Mouse (Mus musculus) urinary bladder, postnatal 36 days (tissue): Measurements from ENCODE around the gene Tcf12.

Experiments
- DNase-seq, 2 experiments: peaks; one replicate each; pipeline ENCODE4 v3.0.0; 2022; ENCODE audit warnings: low spot score in 2 of 2, mixed read lengths in 1 of 2

Gene Tcf12

GRCm38 (mm10) chr9:71906522-71906921 lies 205.1 kb downstream of the Tcf12 start:
- DNase-seq = no peak

- no peak for DNase-seq
Measured at GRCm38 (mm10) chr9:71898852-71899251, 212.8 kb downstream of the Tcf12 start.

- DNase-seq = no peak
Measured at GRCm38 (mm10) chr9:71897399-71897798, 214.3 kb downstream of the Tcf12 start.

- DNase-seq = no peak
Measured at GRCm38 (mm10) chr9:71895931-71896724, 215.5 kb downstream of the Tcf12 start.

- DNase-seq = no peak
Measured at GRCm38 (mm10) chr9:71895291-71895690, 216.4 kb downstream of the Tcf12 start.

GRCm38 (mm10) chr9:71894943-71895286 lies 216.8 kb downstream of the Tcf12 start:
- DNase-seq = no peak

- DNase-seq = no peak
Measured at GRCm38 (mm10) chr9:71894246-71894942, 217.3 kb downstream of the Tcf12 start.

GRCm38 (mm10) chr9:71888450-71888849 lies 223.2 kb downstream of the Tcf12 start:
- no peak for DNase-seq

GRCm38 (mm10) chr9:71880629-71881028 lies 231.0 kb downstream of the Tcf12 start:
- DNase-seq = no peak

- DNase-seq = no peak
Measured at GRCm38 (mm10) chr9:71879972-71880371, 231.7 kb downstream of the Tcf12 start.

GRCm38 (mm10) chr9:71879415-71879814 lies 232.3 kb downstream of the Tcf12 start:
- no peak for DNase-seq

- no peak for DNase-seq
Measured at GRCm38 (mm10) chr9:71877867-71878266, 233.8 kb downstream of the Tcf12 start.

- no peak for DNase-seq
Measured at GRCm38 (mm10) chr9:71874761-71875160, 236.9 kb downstream of the Tcf12 start.

GRCm38 (mm10) chr9:71874035-71874572 lies 237.6 kb downstream of the Tcf12 start:
- no peak for DNase-seq

GRCm38 (mm10) chr9:71863338-71863737 lies 248.3 kb downstream of the Tcf12 start:
- DNase-seq = no peak

GRCm38 (mm10) chr9:71861629-71862028 lies 250.0 kb downstream of the Tcf12 start:
- DNase-seq = no peak

- DNase-seq = no peak
Measured at GRCm38 (mm10) chr9:71857926-71858325, 253.7 kb downstream of the Tcf12 start.

- DNase-seq = no peak
Measured at GRCm38 (mm10) chr9:71853904-71854303, 257.8 kb downstream of the Tcf12 start.

- DNase-seq = no peak
Measured at GRCm38 (mm10) chr9:71850283-71850682, 261.4 kb downstream of the Tcf12 start.

GRCm38 (mm10) chr9:71848392-71848791 lies 263.3 kb downstream of the Tcf12 start:
- no peak for DNase-seq

- DNase-seq = no peak
Measured at GRCm38 (mm10) chr9:71847921-71848320, 263.8 kb downstream of the Tcf12 start.

- DNase-seq = no peak
Measured at GRCm38 (mm10) chr9:71841850-71842249, 269.8 kb downstream of the Tcf12 start.

GRCm38 (mm10) chr9:71837366-71837765 lies 274.3 kb downstream of the Tcf12 start:
- DNase-seq = no peak
